Mouse (Mus musculus) CH12.LX (cell line): Measurements from ENCODE around the gene Glis3. TPM values are rescaled to one million over a fixed set of nuclear protein-coding genes. Genes with fewer than 3 reads are reported as not detected.

Source experiments
- DNase-seq: peaks from one replicate; pipeline ENCODE4 v3.0.0-alpha.2; 2013; ENCODE audit errors: extremely low read depth
- H3K27ac ChIP-seq: 2 replicates; pipeline ENCODE4 v1.5.1; 2012; ENCODE audit warnings: low read depth, mild to moderate bottlenecking, control low read depth, moderate library complexity; ENCODE audit not compliant: insufficient read depth
- H3K27me3 ChIP-seq: replicated peaks from 2 replicates; pipeline ENCODE3; 2012; ENCODE audit warnings: inconsistent platforms
- H3K36me3 ChIP-seq, 2 experiments: replicated peaks in 1 of 2; 2 replicates each; pipeline versions ENCODE3 to v1.6.1; 2012; ENCODE audit warnings: inconsistent platforms in 1 of 2, low read length in 1 of 2, mild to moderate bottlenecking in 1 of 2, mixed read lengths in 1 of 2, moderate library complexity in 1 of 2; ENCODE audit not compliant: control insufficient read depth in 1 of 2, insufficient read depth in 1 of 2
- H3K4me1 ChIP-seq, 2 experiments: 2 replicates each; pipeline ENCODE4 v1.6.1; 2012; ENCODE audit warnings: inconsistent platforms in 1 of 2, moderate library complexity in 1 of 2; ENCODE audit not compliant: insufficient read depth in 2 of 2, control insufficient read depth in 1 of 2
- H3K4me2 ChIP-seq: 2 replicates; pipeline ENCODE4 v1.6.1; 2012; ENCODE audit warnings: low read depth, mild to moderate bottlenecking, control low read depth; ENCODE audit not compliant: poor library complexity, insufficient read depth, severe bottlenecking
- H3K4me3 ChIP-seq, 3 experiments: fragments of 150-350 bp in 1 of 3; sonication (generic) in 1 of 3; replicated peaks in 1 of 3; 2 replicates each; pipeline versions ENCODE3 to v1.5.1; 2011 to 2012; ENCODE audit warnings: low read depth in 2 of 3, low read length in 2 of 3, mild to moderate bottlenecking in 2 of 3, moderate library complexity in 2 of 3, control low read depth in 1 of 3, improper control_type of control experiment in 1 of 3, inconsistent platforms in 1 of 3, mixed read lengths in 1 of 3; ENCODE audit not compliant: poor library complexity in 1 of 3
- H3K79me2 ChIP-seq: replicated peaks from 2 replicates; pipeline ENCODE4 v1.6.1; 2012; ENCODE audit warnings: mild to moderate bottlenecking, moderate library complexity; ENCODE audit not compliant: control insufficient read depth, poor library complexity, insufficient read depth, severe bottlenecking; ENCODE audit errors: extremely low read depth
- H3K9ac ChIP-seq: 2 replicates; pipeline ENCODE4 v1.6.1; 2012; ENCODE audit warnings: low read depth, mild to moderate bottlenecking, control low read depth, moderate library complexity; ENCODE audit not compliant: insufficient read depth
- H3K9me3 ChIP-seq: replicated peaks from 2 replicates; pipeline ENCODE3; 2012; ENCODE audit warnings: low read length, inconsistent platforms, mixed read lengths
- CHD1 ChIP-seq: IDR thresholded peaks from 2 replicates; pipeline ENCODE4 v1.6.1; 2012; ENCODE audit warnings: low read depth, low read length, improper control_type of control experiment, inconsistent platforms
- CHD2 ChIP-seq: IDR thresholded peaks from 2 replicates; pipeline ENCODE4 v1.6.1; 2011; ENCODE audit warnings: low read length, improper control_type of control experiment
- E2F4 ChIP-seq: IDR thresholded peaks from 2 replicates; pipeline ENCODE4 v1.6.1; 2011; ENCODE audit warnings: low read depth, low read length, improper control_type of control experiment; ENCODE audit not compliant: insufficient replicate concordance
- GABPA ChIP-seq: IDR thresholded peaks from 2 replicates; pipeline ENCODE4 v1.6.1; 2012; ENCODE audit warnings: low read depth, low read length, improper control_type of control experiment, inconsistent platforms; ENCODE audit not compliant: insufficient replicate concordance
- IRF4 ChIP-seq: IDR thresholded peaks from 2 replicates; pipeline ENCODE4 v1.6.1; 2014; ENCODE audit warnings: low read depth, mild to moderate bottlenecking, inconsistent platforms, low read length, improper control_type of control experiment
- JUND ChIP-seq: conservative IDR thresholded peaks from 2 replicates; pipeline ENCODE4 v1.6.1; 2011; ENCODE audit warnings: low read depth, low read length, improper control_type of control experiment
- KAT2A ChIP-seq: IDR thresholded peaks from 2 replicates; pipeline ENCODE4 v1.6.1; 2012; ENCODE audit warnings: low read length, improper control_type of control experiment, inconsistent platforms; ENCODE audit not compliant: insufficient replicate concordance
- MAFK ChIP-seq: IDR thresholded peaks from 2 replicates; pipeline ENCODE4 v1.6.1; 2011; ENCODE audit warnings: low read length, improper control_type of control experiment; ENCODE audit not compliant: insufficient replicate concordance
- MEF2A ChIP-seq: IDR thresholded peaks from 2 replicates; pipeline ENCODE4 v1.6.1; 2014; ENCODE audit warnings: low read depth, mild to moderate bottlenecking, inconsistent platforms, low read length, improper control_type of control experiment, borderline replicate concordance
- MXI1 ChIP-seq: IDR thresholded peaks from 2 replicates; pipeline ENCODE4 v1.6.1; 2011; ENCODE audit warnings: mild to moderate bottlenecking, low read depth, low read length, improper control_type of control experiment
- MYC ChIP-seq: IDR thresholded peaks from 2 replicates; pipeline ENCODE4 v1.6.1; 2011; ENCODE audit warnings: low read depth, mild to moderate bottlenecking, improper control_type of control experiment, low read length
- NRF1 ChIP-seq: IDR thresholded peaks from 2 replicates; pipeline ENCODE4 v1.6.1; 2014; ENCODE audit warnings: low read depth, mild to moderate bottlenecking, inconsistent platforms, low read length, improper control_type of control experiment, moderate library complexity
- PAX5 ChIP-seq: IDR thresholded peaks from 2 replicates; pipeline ENCODE4 v1.6.1; 2012; ENCODE audit warnings: low read length, inconsistent platforms, mixed read lengths
- RAD21 ChIP-seq: IDR thresholded peaks from 2 replicates; pipeline ENCODE4 v1.6.1; 2011; ENCODE audit warnings: low read depth, mild to moderate bottlenecking, low read length, improper control_type of control experiment, moderate library complexity
- TBP ChIP-seq: conservative IDR thresholded peaks from 2 replicates; pipeline ENCODE4 v1.6.1; 2011; ENCODE audit warnings: low read depth, low read length, improper control_type of control experiment
- TCF12 ChIP-seq: IDR thresholded peaks from 2 replicates; pipeline ENCODE4 v1.6.1; 2014; ENCODE audit warnings: low read depth, mild to moderate bottlenecking, inconsistent platforms, low read length, improper control_type of control experiment
- UBTF ChIP-seq: IDR thresholded peaks from 2 replicates; pipeline ENCODE4 v1.6.1; 2012; ENCODE audit warnings: low read depth, mild to moderate bottlenecking, inconsistent platforms, low read length, improper control_type of control experiment, moderate library complexity
- USF1 ChIP-seq: IDR thresholded peaks from 2 replicates; pipeline ENCODE4 v1.6.1; 2014; ENCODE audit warnings: low read depth, mild to moderate bottlenecking, inconsistent platforms, low read length, improper control_type of control experiment
- ZC3H11A ChIP-seq: IDR thresholded peaks from 2 replicates; pipeline ENCODE4 v1.6.1; 2012; ENCODE audit warnings: low read depth, mild to moderate bottlenecking, inconsistent platforms, low read length, improper control_type of control experiment
- ZKSCAN1 ChIP-seq: IDR thresholded peaks from 2 replicates; pipeline ENCODE4 v1.6.1; 2012; ENCODE audit warnings: low read depth, inconsistent platforms, low read length, improper control_type of control experiment, borderline replicate concordance
- ZMIZ1 ChIP-seq: IDR thresholded peaks from 2 replicates; pipeline ENCODE4 v1.6.1; 2012; ENCODE audit warnings: low read depth, mild to moderate bottlenecking, inconsistent platforms, low read length, improper control_type of control experiment
- ZNF384 ChIP-seq: IDR thresholded peaks from 2 replicates; pipeline ENCODE4 v1.6.1; 2012; ENCODE audit warnings: low read depth, low read length, improper control_type of control experiment, inconsistent platforms
- dilution Hi-C: fragments of 300-500 bp; cut with MboI; formaldehyde crosslinking; loops from 2 replicates; pipeline ENCODE4 v1.14.3; 2020; ENCODE audit warnings: low sequenced_read_pairs; ENCODE audit not compliant: extremely low pct_unique_long_range_greater_than_20kb, extremely low pct_ligation_motif_present
- in situ Hi-C: fragments of 300-500 bp; cut with MboI; formaldehyde crosslinking; loops from 3 replicates; pipeline ENCODE4 v1.14.3; 2019; ENCODE audit warnings: low sequenced_read_pairs, low pct_ligation_motif_present, low pct_unique_long_range_greater_than_20kb, mixed read lengths
- polyA plus RNA-seq: library from polyadenylated mRNA; unstranded; fragments of >175 nt; gene quantifications from 2 replicates; pipeline ENCODE4 v1.2.1, GENCODE M21; 2012; ENCODE audit warnings: low read depth; ENCODE audit not compliant: insufficient read length
- total RNA-seq, 2 experiments: library from RNA; depleted of rRNA; stranded (reverse); fragments of 300-350 nt in 1 of 2; fragments of >200 nt in 1 of 2; gene quantifications; 2 replicates each; pipeline ENCODE4 v1.2.3; 2012 to 2014

Glis3 gene
- total and polyA plus RNA-seq, 3 experiments = not detected

GRCm38 (mm10) chr19:28465779-28466178 is 214.1 kb downstream of the Glis3 start:
- dilution Hi-C loops = no loop called here
- Histone ChIP-seq H3K79me2 (no peaks in the 10 kb centered on the region), H3K4me2 (no peak overlapping the region), H3K36me3 (no peaks in the 10 kb centered on the region), H3K4me1 (no peaks in the 10 kb centered on the region), H3K4me3 (no peak overlapping the region), H3K27ac (no peak overlapping the region), H3K27me3 (no peaks in the 10 kb centered on the region), H3K9ac (no peak overlapping the region), H3K9me3 (no peaks in the 10 kb centered on the region)
- in situ Hi-C loops = no loop called here
- TF ChIP-seq GABPA = no peak
- no peak for TF ChIP-seq CHD1
- TF ChIP-seq ZKSCAN1 = no peak
- no peak for TF ChIP-seq E2F4
- TF ChIP-seq JUND = no peak
- DNase-seq = no peak

DNA sequence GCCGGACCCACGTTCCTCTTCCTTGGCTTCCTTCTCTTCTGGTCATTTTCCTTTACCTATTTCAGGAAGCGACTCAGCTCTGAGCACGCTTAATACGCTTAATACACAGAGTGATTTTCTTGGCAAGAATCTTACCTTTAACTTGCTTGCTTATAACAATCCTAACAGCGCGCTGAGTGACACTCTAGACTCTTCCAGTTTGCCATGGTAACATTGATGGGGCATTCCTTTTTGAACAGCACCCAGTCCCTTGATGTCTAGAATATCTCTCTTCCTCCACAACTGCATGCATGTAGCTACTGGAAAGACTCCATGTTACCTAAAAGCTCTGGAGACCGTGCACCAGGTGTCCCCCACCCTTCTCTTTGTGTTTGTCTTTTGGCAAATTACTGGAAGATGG is 225.5 kb downstream of the Glis3 start:
- Histone ChIP-seq H3K4me3 (no peak overlapping the region), H3K36me3 (no peaks in the 10 kb centered on the region), H3K9ac (no peak overlapping the region), H3K79me2 (no peaks in the 10 kb centered on the region), H3K4me1 (peaks cover 3 to 12% of the 10 kb centered on the region in 2 experiments; a peak in 3 of 4 replicates), H3K27me3 (no peaks in the 10 kb centered on the region), H3K9me3 (no peaks in the 10 kb centered on the region), H3K27ac (no peak overlapping the region), H3K4me2 (no peak overlapping the region)
- dilution Hi-C loops = no loop called here
- DNase-seq = no peak
- TF ChIP-seq PAX5 (no peak), MEF2A (no peak), ZKSCAN1 (no peak), CHD2 (no peak), TBP (no peak), KAT2A (no peak), TCF12 (no peak), MXI1 (no peak), E2F4 (no peak), UBTF (no peak), NRF1 (no peak), USF1 (no peak), JUND (no peak), ZNF384 (no peak), IRF4 (no peak), RAD21 (no peak), MYC (no peak), ZC3H11A (no peak), ZMIZ1 (no peak), MAFK (no peak)
- in situ Hi-C loops = no loop called here
